8 mouse cellular contexts compared by ENCODE assay signal in the genomic region with DNA sequence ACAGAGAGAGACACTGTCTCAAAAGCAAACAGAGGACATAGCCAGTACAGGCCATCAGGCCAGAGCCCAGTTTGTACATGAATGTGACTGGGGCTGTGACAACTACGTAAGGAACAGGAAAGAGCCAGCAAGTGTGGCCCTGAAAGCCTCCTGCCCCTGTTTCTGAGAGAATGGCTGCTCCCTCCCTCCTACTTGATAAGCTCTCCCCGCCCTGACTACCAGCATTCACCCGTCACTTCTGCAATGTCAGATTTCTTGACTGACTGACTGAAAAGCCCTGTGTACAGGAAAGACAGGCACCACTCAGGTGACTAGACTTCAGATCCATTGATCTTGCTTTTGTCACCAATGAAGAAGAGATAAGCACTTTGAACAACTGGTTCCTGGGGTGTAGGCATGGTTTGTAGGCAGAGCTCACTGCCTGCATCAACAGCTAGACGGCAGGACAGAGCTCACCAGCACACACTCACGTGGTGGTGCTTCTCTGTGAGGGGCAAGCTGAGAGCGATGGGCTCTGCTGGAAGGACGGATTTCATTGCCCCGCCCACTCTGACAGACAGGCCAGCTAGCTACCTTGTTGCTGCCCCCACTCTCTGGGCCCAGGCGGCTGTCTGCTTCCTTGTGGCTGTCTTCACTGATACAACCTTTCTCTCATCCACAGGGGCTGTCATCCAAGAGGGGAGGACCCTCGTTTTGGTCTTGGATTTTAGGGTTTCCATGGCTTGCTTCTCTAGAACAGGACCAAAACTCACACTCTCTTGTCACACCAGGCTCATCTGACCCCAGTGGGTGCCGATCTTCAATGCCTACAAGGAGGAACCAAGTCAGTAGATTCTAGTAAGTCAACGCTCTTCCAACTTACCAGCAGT. TPM values are rescaled to one million over a fixed set of nuclear protein-coding genes. Genes with fewer than 3 reads are reported as not detected.
DNase-seq lines count a peak whose midpoint lies in the region; ATAC-seq lines count a peak whose summit lies in the region.

No protein-coding gene starts in this region.

- H3K4me3 ChIP-seq in forebrain, embryonic 10.5 days: peak overlapping the region; percentile 72; the same call in 1 of the 2 replicates
- no peak overlapping the region for H3K4me3 ChIP-seq in forebrain, embryonic 15.5 days
- H3K4me3 ChIP-seq in forebrain, embryonic 13.5 days: 0 out of 2 replicates have a peak overlapping the region, but pooled peaks have one; percentile 75
- peak overlapping the region; percentile 71 for H3K4me3 ChIP-seq in liver, embryonic 11.5 days (ENCODE audit: low read depth, low read length)
- 0 out of 2 replicates have a peak overlapping the region, but pooled peaks have one; percentile 56 for H3K4me3 ChIP-seq in neural tube, embryonic 13.5 days

- ATAC-seq in forebrain, embryonic 15.5 days (replicated peaks): no peak
- ATAC-seq in forebrain, embryonic 13.5 days: no peak
- peak; percentile 53 for ATAC-seq in liver, embryonic 11.5 days (replicated peaks; ENCODE audit: low FRiP score)
- ATAC-seq in neural tube, embryonic 13.5 days (ENCODE audit: low read depth): no peak

- 63% methylated on average over 12 of the region's 12 CpGs for WGBS in forebrain, embryonic 10.5 days
- WGBS in forebrain, embryonic 15.5 days: 59% methylated on average over 12 of the region's 12 CpGs
- 61% methylated on average over 12 of the region's 12 CpGs for WGBS in forebrain, embryonic 13.5 days
- 19% methylated on average over 12 of the region's 12 CpGs for WGBS in liver, embryonic 11.5 days
- 71% methylated on average over 12 of the region's 12 CpGs for WGBS in neural tube, embryonic 13.5 days

- no peak overlapping the region for H3K9ac ChIP-seq in forebrain, embryonic 15.5 days (replicated peaks)
- H3K9ac ChIP-seq in forebrain, embryonic 13.5 days: 0 out of 2 replicates have a peak overlapping the region, but pooled peaks have one; percentile 88
- peak overlapping the region; percentile 85 for H3K9ac ChIP-seq in liver, embryonic 11.5 days (ENCODE audit: low read depth, low read length)
- peak overlapping the region; percentile 80; the same call in 1 of the 2 replicates for H3K9ac ChIP-seq in neural tube, embryonic 13.5 days

- no peak overlapping the region; the same call in 1 of the 2 replicates for H3K4me2 ChIP-seq in forebrain, embryonic 15.5 days (replicated peaks)
- H3K4me2 ChIP-seq in forebrain, embryonic 13.5 days: peak overlapping the region; percentile 73
- peak overlapping the region; percentile 85 for H3K4me2 ChIP-seq in liver, embryonic 11.5 days
- peak overlapping the region; percentile 66 for H3K4me2 ChIP-seq in neural tube, embryonic 13.5 days

- peak overlapping the region; percentile 93 for H3K27ac ChIP-seq in forebrain, embryonic 10.5 days
- no peak overlapping the region for H3K27ac ChIP-seq in forebrain, embryonic 15.5 days (replicated peaks)
- H3K27ac ChIP-seq in forebrain, embryonic 13.5 days: no peak overlapping the region
- H3K27ac ChIP-seq in liver, embryonic 11.5 days (ENCODE audit: low read depth, low read length): peak overlapping the region; percentile 94
- no peak overlapping the region for H3K27ac ChIP-seq in neural tube, embryonic 13.5 days (replicated peaks)

- peaks cover 59% of the 10 kb centered on the region for H3K36me3 ChIP-seq in forebrain, embryonic 10.5 days (replicated peaks)
- no peaks in the 10 kb centered on the region for H3K36me3 ChIP-seq in forebrain, embryonic 15.5 days
- H3K36me3 ChIP-seq in forebrain, embryonic 13.5 days (ENCODE audit: poor library complexity, severe bottlenecking): peaks cover 25% of the 10 kb centered on the region
- H3K36me3 ChIP-seq in liver, embryonic 11.5 days (ENCODE audit: control insufficient read depth, insufficient read depth, low read length): peaks cover 15% of the 10 kb centered on the region
- H3K36me3 ChIP-seq in neural tube, embryonic 13.5 days: peaks cover 14% of the 10 kb centered on the region; the same call in 1 of the 2 replicates

- H3K9me3 ChIP-seq in forebrain, embryonic 10.5 days: no peaks in the 10 kb centered on the region
- no peaks in the 10 kb centered on the region for H3K9me3 ChIP-seq in forebrain, embryonic 15.5 days
- H3K9me3 ChIP-seq in forebrain, embryonic 13.5 days (replicated peaks): no peaks in the 10 kb centered on the region
- no peaks in the 10 kb centered on the region for H3K9me3 ChIP-seq in liver, embryonic 11.5 days (ENCODE audit: control insufficient read depth, low read length)
- no peaks in the 10 kb centered on the region for H3K9me3 ChIP-seq in neural tube, embryonic 13.5 days

- H3K27me3 ChIP-seq in forebrain, embryonic 10.5 days (ENCODE audit: poor library complexity, severe bottlenecking): no peaks in the 10 kb centered on the region
- H3K27me3 ChIP-seq in forebrain, embryonic 15.5 days: no peaks in the 10 kb centered on the region
- H3K27me3 ChIP-seq in forebrain, embryonic 13.5 days: no peaks in the 10 kb centered on the region
- no peaks in the 10 kb centered on the region for H3K27me3 ChIP-seq in liver, embryonic 11.5 days (replicated peaks; ENCODE audit: control insufficient read depth, insufficient read depth, low read length)
- no peaks in the 10 kb centered on the region for H3K27me3 ChIP-seq in neural tube, embryonic 13.5 days

- no peak for DNase-seq in forebrain, embryonic 10.5 days (ENCODE audit: extremely low spot score, low spot score)
- DNase-seq in A20 (ENCODE audit: low read depth, low spot score): peak; percentile 32
- no peak for DNase-seq in liver, embryonic 11.5 days (ENCODE audit: low spot score)
- no peak for DNase-seq in frontal cortex, adult 2 months (ENCODE audit: extremely low spot score in 1 of 2, low spot score in 1 of 2)
- DNase-seq in cerebellum, adult 9-11 months: no peak

- H3K4me1 ChIP-seq in forebrain, embryonic 10.5 days: peaks cover 40% of the 10 kb centered on the region
- H3K4me1 ChIP-seq in forebrain, embryonic 15.5 days: peaks cover 13% of the 10 kb centered on the region
- peaks cover 12% of the 10 kb centered on the region for H3K4me1 ChIP-seq in forebrain, embryonic 13.5 days
- H3K4me1 ChIP-seq in liver, embryonic 11.5 days (replicated peaks; ENCODE audit: control insufficient read depth, insufficient read depth, low read length): peaks cover 40% of the 10 kb centered on the region
- H3K4me1 ChIP-seq in neural tube, embryonic 13.5 days (replicated peaks): peaks cover 22% of the 10 kb centered on the region

RNA-seq across cellular contexts. Expression of gene Cyren, which starts 1.7 kb away (rescaled TPM):
- polyA plus RNA-seq in forebrain, embryonic 10.5 days (2016; fragmentation: Nextera tagmentation; extraction: Ambion mirVana): 17.5 and 18.7 TPM in 2 replicates
- polyA plus RNA-seq in forebrain, embryonic 15.5 days (2015; fragmentation: Nextera tagmentation; extraction: Ambion mirVana): 11.4 and 13.7 TPM in 2 replicates
- polyA plus RNA-seq in forebrain, embryonic 13.5 days (2015; fragmentation: Nextera tagmentation; extraction: Ambion mirVana): 12.1 and 14.6 TPM in 2 replicates
- 20.1 and 20.5 TPM in 2 replicates for polyA plus RNA-seq in liver, embryonic 11.5 days (2014; fragmentation: Nextera tagmentation; extraction: Ambion mirVana)
- 10.1 and 10.6 TPM in 2 replicates for polyA plus RNA-seq in neural tube, embryonic 13.5 days (2015; fragmentation: Nextera tagmentation; extraction: Ambion mirVana)
- polyA plus RNA-seq in frontal cortex, adult 2 months (2012; rRNA removed): 5.8 and 6.5 TPM in 2 replicates

RNA-seq across cellular contexts. Expression of gene Tmem140, which starts 13.3 kb away (rescaled TPM):
- polyA plus RNA-seq in forebrain, embryonic 10.5 days (2016; fragmentation: Nextera tagmentation; extraction: Ambion mirVana): 1.7 and 2.2 TPM in 2 replicates
- polyA plus RNA-seq in forebrain, embryonic 15.5 days (2015; fragmentation: Nextera tagmentation; extraction: Ambion mirVana): 1.3 and 1.6 TPM in 2 replicates
- 1.4 and 1.7 TPM in 2 replicates for polyA plus RNA-seq in forebrain, embryonic 13.5 days (2015; fragmentation: Nextera tagmentation; extraction: Ambion mirVana)
- polyA plus RNA-seq in liver, embryonic 11.5 days (2014; fragmentation: Nextera tagmentation; extraction: Ambion mirVana): 2.7 and 3.2 TPM in 2 replicates
- polyA plus RNA-seq in neural tube, embryonic 13.5 days (2015; fragmentation: Nextera tagmentation; extraction: Ambion mirVana): 0.73 and 1.4 TPM in 2 replicates
- 1.9 and 2.1 TPM in 2 replicates for polyA plus RNA-seq in frontal cortex, adult 2 months (2012; rRNA removed)

RNA-seq across cellular contexts. Expression of gene Wdr91, which starts 34.5 kb away (rescaled TPM):
- polyA plus RNA-seq in forebrain, embryonic 10.5 days (2016; fragmentation: Nextera tagmentation; extraction: Ambion mirVana): 12.0 TPM in 2 replicates
- polyA plus RNA-seq in forebrain, embryonic 15.5 days (2015; fragmentation: Nextera tagmentation; extraction: Ambion mirVana): 11.2 and 12.4 TPM in 2 replicates
- polyA plus RNA-seq in forebrain, embryonic 13.5 days (2015; fragmentation: Nextera tagmentation; extraction: Ambion mirVana): 9.7 and 10.7 TPM in 2 replicates
- 15.5 and 19.3 TPM in 2 replicates for polyA plus RNA-seq in liver, embryonic 11.5 days (2014; fragmentation: Nextera tagmentation; extraction: Ambion mirVana)
- polyA plus RNA-seq in neural tube, embryonic 13.5 days (2015; fragmentation: Nextera tagmentation; extraction: Ambion mirVana): 12.8 and 13.6 TPM in 2 replicates
- polyA plus RNA-seq in frontal cortex, adult 2 months (2012; rRNA removed): 22.8 and 26.7 TPM in 2 replicates

RNA-seq across cellular contexts. Expression of gene Stra8, which starts 43.8 kb away (rescaled TPM):
- not detected in 2 replicates for polyA plus RNA-seq in forebrain, embryonic 10.5 days (2016; fragmentation: Nextera tagmentation; extraction: Ambion mirVana)
- polyA plus RNA-seq in forebrain, embryonic 15.5 days (2015; fragmentation: Nextera tagmentation; extraction: Ambion mirVana): not detected in 2 replicates
- not detected in 2 replicates for polyA plus RNA-seq in forebrain, embryonic 13.5 days (2015; fragmentation: Nextera tagmentation; extraction: Ambion mirVana)
- not detected in 2 replicates for polyA plus RNA-seq in liver, embryonic 11.5 days (2014; fragmentation: Nextera tagmentation; extraction: Ambion mirVana)
- not detected in 2 replicates for polyA plus RNA-seq in neural tube, embryonic 13.5 days (2015; fragmentation: Nextera tagmentation; extraction: Ambion mirVana)
- polyA plus RNA-seq in frontal cortex, adult 2 months (2012; rRNA removed): not detected in 2 replicates

Comparison
In these comparisons a context has a peak if more than half of its experiments do, and no peak if none do; other contexts are left out.
1. H3K27ac ChIP-seq: peak in forebrain, embryonic 10.5 days (single experiment) and liver, embryonic 11.5 days (single experiment); none in forebrain, embryonic 15.5 days (single experiment), forebrain, embryonic 13.5 days (single experiment) and neural tube, embryonic 13.5 days (single experiment).